Mouse (Mus musculus): ENCODE measurements around the gene Ghr. TPM values are rescaled to one million over a fixed set of nuclear protein-coding genes. Genes with fewer than 3 reads are reported as not detected.

Gene Ghr
- polyA plus RNA-seq, 1 experiment from 2014 or later, result not detected

- H3K79me2 ChIP-seq (ENCODE audit: inconsistent target), result no peaks in the 10 kb centered on the region
- 87% methylated on average over 9 of the region's 9 CpGs for WGBS (ENCODE audit: missing documents)
- no peak overlapping the region for H3K27ac ChIP-seq
- no peaks in the 10 kb centered on the region for H3K36me3 ChIP-seq (ENCODE audit: inconsistent target)
- H3K4me3 ChIP-seq (ENCODE audit: inconsistent target), result no peak overlapping the region
Measured at GRCm38 (mm10) chr15:3497946-3498580, 85.2 kb downstream of the Ghr start.

- Histone ChIP-seq H3K36me3 (ENCODE audit: inconsistent target) (no peaks in the 10 kb centered on the region), H3K27ac (no peak overlapping the region), H3K79me2 (ENCODE audit: inconsistent target) (no peaks in the 10 kb centered on the region), H3K4me3 (ENCODE audit: inconsistent target) (no peak overlapping the region)
- WGBS (ENCODE audit: missing documents), result 87% methylated on average over 3 of the region's 3 CpGs
Measured at GRCm38 (mm10) chr15:3490868-3491267, 92.4 kb downstream of the Ghr start.

- Histone ChIP-seq H3K4me3 (ENCODE audit: inconsistent target) (no peak overlapping the region), H3K27ac (no peak overlapping the region), H3K79me2 (ENCODE audit: inconsistent target) (no peaks in the 10 kb centered on the region), H3K36me3 (ENCODE audit: inconsistent target) (no peaks in the 10 kb centered on the region)
- 100% methylated on average over 2 of the region's 2 CpGs for WGBS (ENCODE audit: missing documents)
Measured at GRCm38 (mm10) chr15:3490011-3490410, 93.3 kb downstream of the Ghr start.

- no peaks in the 10 kb centered on the region for H3K36me3 ChIP-seq (ENCODE audit: inconsistent target)
- no peak overlapping the region for H3K4me3 ChIP-seq (ENCODE audit: inconsistent target)
- H3K27ac ChIP-seq, result no peak overlapping the region
- no peaks in the 10 kb centered on the region for H3K79me2 ChIP-seq (ENCODE audit: inconsistent target)
Measured at GRCm38 (mm10) chr15:3489180-3489579, 94.1 kb downstream of the Ghr start.

GRCm38 (mm10) chr15:3488601-3489000 lies 94.7 kb downstream of the Ghr start:
- WGBS (ENCODE audit: missing documents), result 90% methylated on average over 3 of the region's 3 CpGs
- Histone ChIP-seq H3K4me3 (ENCODE audit: inconsistent target) (no peak overlapping the region), H3K27ac (no peak overlapping the region), H3K79me2 (ENCODE audit: inconsistent target) (no peaks in the 10 kb centered on the region), H3K36me3 (ENCODE audit: inconsistent target) (no peaks in the 10 kb centered on the region)

- H3K4me3 ChIP-seq (ENCODE audit: inconsistent target), result no peak overlapping the region
- no peak overlapping the region for H3K27ac ChIP-seq
- H3K36me3 ChIP-seq (ENCODE audit: inconsistent target), result no peaks in the 10 kb centered on the region
- WGBS (ENCODE audit: missing documents), result 89% methylated on average over 5 of the region's 5 CpGs
- no peaks in the 10 kb centered on the region for H3K79me2 ChIP-seq (ENCODE audit: inconsistent target)
Measured at GRCm38 (mm10) chr15:3486691-3487090, 96.6 kb downstream of the Ghr start.

- Histone ChIP-seq H3K4me3 (ENCODE audit: inconsistent target) (no peak overlapping the region), H3K36me3 (ENCODE audit: inconsistent target) (no peaks in the 10 kb centered on the region), H3K27ac (no peak overlapping the region), H3K79me2 (ENCODE audit: inconsistent target) (no peaks in the 10 kb centered on the region)
- 83% methylated on average over 1 of the region's 1 CpGs for WGBS (ENCODE audit: missing documents)
Measured at GRCm38 (mm10) chr15:3485367-3485766, 97.9 kb downstream of the Ghr start.

- WGBS (ENCODE audit: missing documents), result 89% methylated on average over 3 of the region's 3 CpGs
- Histone ChIP-seq H3K27ac (no peak overlapping the region), H3K4me3 (ENCODE audit: inconsistent target) (no peak overlapping the region), H3K79me2 (ENCODE audit: inconsistent target) (no peaks in the 10 kb centered on the region), H3K36me3 (ENCODE audit: inconsistent target) (no peaks in the 10 kb centered on the region)
Measured at GRCm38 (mm10) chr15:3483451-3483850, 99.8 kb downstream of the Ghr start.

- 92% methylated on average over 4 of the region's 4 CpGs for WGBS (ENCODE audit: missing documents)
- Histone ChIP-seq H3K4me3 (ENCODE audit: inconsistent target) (no peak overlapping the region), H3K79me2 (ENCODE audit: inconsistent target) (no peaks in the 10 kb centered on the region), H3K27ac (no peak overlapping the region), H3K36me3 (ENCODE audit: inconsistent target) (no peaks in the 10 kb centered on the region)
Measured at GRCm38 (mm10) chr15:3469230-3469629, 114.1 kb downstream of the Ghr start.

GRCm38 (mm10) chr15:3466608-3467007 lies 116.7 kb downstream of the Ghr start:
- Histone ChIP-seq H3K27ac (no peak overlapping the region), H3K79me2 (ENCODE audit: inconsistent target) (no peaks in the 10 kb centered on the region), H3K4me3 (ENCODE audit: inconsistent target) (no peak overlapping the region), H3K36me3 (ENCODE audit: inconsistent target) (no peaks in the 10 kb centered on the region)
- WGBS (ENCODE audit: missing documents), result 87% methylated on average over 4 of the region's 4 CpGs

- H3K36me3 ChIP-seq (ENCODE audit: inconsistent target), result no peaks in the 10 kb centered on the region
- H3K79me2 ChIP-seq (ENCODE audit: inconsistent target), result no peaks in the 10 kb centered on the region
- WGBS (ENCODE audit: missing documents), result 92% methylated on average over 4 of the region's 4 CpGs
- no peak overlapping the region for H3K27ac ChIP-seq
- H3K4me3 ChIP-seq (ENCODE audit: inconsistent target), result no peak overlapping the region
Measured at GRCm38 (mm10) chr15:3464754-3465153, 118.5 kb downstream of the Ghr start.

GRCm38 (mm10) chr15:3456543-3456942 lies 126.7 kb downstream of the Ghr start:
- H3K79me2 ChIP-seq (ENCODE audit: inconsistent target), result no peaks in the 10 kb centered on the region
- no peaks in the 10 kb centered on the region for H3K36me3 ChIP-seq (ENCODE audit: inconsistent target)
- 93% methylated on average over 4 of the region's 4 CpGs for WGBS (ENCODE audit: missing documents)
- no peak overlapping the region for H3K4me3 ChIP-seq (ENCODE audit: inconsistent target)
- H3K27ac ChIP-seq, result no peak overlapping the region

GRCm38 (mm10) chr15:3455572-3455971 lies 127.7 kb downstream of the Ghr start:
- Histone ChIP-seq H3K79me2 (ENCODE audit: inconsistent target) (no peaks in the 10 kb centered on the region), H3K27ac (no peak overlapping the region), H3K36me3 (ENCODE audit: inconsistent target) (no peaks in the 10 kb centered on the region), H3K4me3 (ENCODE audit: inconsistent target) (no peak overlapping the region)

GRCm38 (mm10) chr15:3452080-3452752 lies 131.1 kb downstream of the Ghr start:
- H3K4me3 ChIP-seq (ENCODE audit: inconsistent target), result no peak overlapping the region
- 77% methylated on average over 5 of the region's 5 CpGs for WGBS (ENCODE audit: missing documents)
- no peaks in the 10 kb centered on the region for H3K36me3 ChIP-seq (ENCODE audit: inconsistent target)

GRCm38 (mm10) chr15:3449564-3449963 lies 133.7 kb downstream of the Ghr start:
- Histone ChIP-seq H3K27ac (no peak overlapping the region), H3K4me3 (ENCODE audit: inconsistent target) (no peak overlapping the region), H3K79me2 (ENCODE audit: inconsistent target) (no peaks in the 10 kb centered on the region), H3K36me3 (ENCODE audit: inconsistent target) (no peaks in the 10 kb centered on the region)
- 80% methylated on average over 2 of the region's 2 CpGs for WGBS (ENCODE audit: missing documents)

More at GRCm38 (mm10) chr15:3452080-3452752, 131.1 kb downstream of the Ghr start:
- Histone ChIP-seq H3K27ac (no peak overlapping the region), H3K79me2 (ENCODE audit: inconsistent target) (no peaks in the 10 kb centered on the region)
